Mouse (Mus musculus) left cerebral cortex, postnatal 10 days (tissue): ENCODE measurements at regions not wholly inside any gene's neighbourhood (a gene's known extent, or its start where the extent isn't known, plus 50 kb on each side); places are given as distances from the start of the nearest gene placed in this dataset.
"Not testable (repeated sequence)": the region's sequence is repeated elsewhere in the genome, so short reads cannot be mapped to it uniquely, and the experiment has no call there.

Experiments used
- DNase-seq, 2 experiments: peaks; one replicate each; pipeline ENCODE4 v3.0.0; 2021 to 2022; ENCODE audit warnings: low spot score in 2 of 2, mixed read lengths in 1 of 2; ENCODE audit errors: extremely low spot score in 1 of 2
- intact Hi-C: fragments of 180-260 bp; cut with DNase I; formaldehyde crosslinking; loops from one replicate; pipeline ENCODE4 v1.15.1; 2025

GRCm38 (mm10) chr12:8418890-8419289 lies 80.9 kb downstream of the Rhob start:
- intact Hi-C loops = no loop called here
- DNase-seq = no peak

GRCm38 (mm10) chr12:8417127-8417790 lies 82.5 kb downstream of the Rhob start:
- intact Hi-C loops = no loop called here
- DNase-seq = no peak

GRCm38 (mm10) chr12:8412125-8412524 lies 87.7 kb downstream of the Rhob start:
- intact Hi-C loops = no loop called here

GRCm38 (mm10) chr12:8410410-8411341 lies 89.1 kb downstream of the Rhob start:
- intact Hi-C loops = no loop called here
- DNase-seq = no peak

More at GRCm38 (mm10) chr12:8412125-8412524, 87.7 kb downstream of the Rhob start:
- no peak for DNase-seq

GRCm38 (mm10) chr12:8402084-8402483 lies 88.9 kb downstream of the Hs1bp3 start:
- intact Hi-C loops = no loop called here
- DNase-seq = peak in 1 of 2 experiments; percentile 68

- DNase-seq = no peak
- intact Hi-C loops = no loop called here
Observed at GRCm38 (mm10) chr12:8401376-8401775, 88.1 kb downstream of the Hs1bp3 start.

GRCm38 (mm10) chr12:8400345-8401130 lies 87.3 kb downstream of the Hs1bp3 start:
- intact Hi-C loops = no loop called here
- DNase-seq = peak in 1 of 2 experiments; percentile 44

- DNase-seq = no peak
- intact Hi-C loops = no loop called here
Observed at GRCm38 (mm10) chr12:8398852-8399251, 85.6 kb downstream of the Hs1bp3 start.

- DNase-seq, intact Hi-C loops: not testable (repeated sequence)
Observed at GRCm38 (mm10) chr12:8396408-8396807, 83.2 kb downstream of the Hs1bp3 start.

GRCm38 (mm10) chr12:8394894-8395297 lies 81.7 kb downstream of the Hs1bp3 start:
- DNase-seq = peak in 1 of 2 experiments; percentile 69

GRCm38 (mm10) chr12:8393976-8394375 lies 80.7 kb downstream of the Hs1bp3 start:
- intact Hi-C loops = no loop called here
- no peak for DNase-seq

More at GRCm38 (mm10) chr12:8394894-8395297, 81.7 kb downstream of the Hs1bp3 start:
- intact Hi-C loops = no loop called here
